Mouse (Mus musculus) cerebellum, adult 9-10 months (tissue): ENCODE results near the gene Hexim2.
A peak's percentile ranks its signal among the peaks of the same experiment; 100 is the strongest.

ENCODE experiments used
- DNase-seq: peaks from one replicate; pipeline ENCODE4 v3.0.0; 2022

Gene Hexim2

GRCm38 (mm10) chr11:103174411-103174832, 42.2 kb downstream of the Hexim2 start:
- no peak for DNase-seq

- DNase-seq = no peak
These were observed 42.7 kb downstream of the Hexim2 start for GRCm38 (mm10) chr11:103174891-103175391.

GRCm38 (mm10) chr11:103175688-103176442, 43.6 kb downstream of the Hexim2 start:
- no peak for DNase-seq

- no peak for DNase-seq
These were observed 44.3 kb downstream of the Hexim2 start for GRCm38 (mm10) chr11:103176510-103176909.

GRCm38 (mm10) chr11:103177216-103177615, 45.0 kb downstream of the Hexim2 start:
- DNase-seq = no peak

- no peak for DNase-seq
These were observed 45.7 kb downstream of the Hexim2 start for GRCm38 (mm10) chr11:103177815-103178485.

- no peak for DNase-seq
These were observed 46.5 kb downstream of the Hexim2 start for GRCm38 (mm10) chr11:103178748-103179147.

GRCm38 (mm10) chr11:103180426-103180825, 48.2 kb downstream of the Hexim2 start:
- DNase-seq = no peak

GRCm38 (mm10) chr11:103181349-103181748, 49.1 kb downstream of the Hexim2 start:
- no peak for DNase-seq

GRCm38 (mm10) chr11:103181911-103182310, 49.7 kb downstream of the Hexim2 start:
- DNase-seq = no peak

- DNase-seq = peak; percentile 63
These were observed 52.7 kb downstream of the Hexim2 start for GRCm38 (mm10) chr11:103184891-103185290.
